Mouse (Mus musculus) MEL (cell line): ENCODE data around the gene Prr5. TPM values are rescaled to one million over a fixed set of nuclear protein-coding genes. Genes with fewer than 3 reads are reported as not detected.
"Not testable (repeated sequence)": the region's sequence is repeated elsewhere in the genome, so short reads cannot be mapped to it uniquely, and the experiment has no call there.

ENCODE experiments used
- DNase-seq: peaks from one replicate; pipeline ENCODE4 v3.0.0; 2011; ENCODE audit warnings: low read depth, low spot score
- H3K27ac ChIP-seq: 2 replicates; pipeline ENCODE4 v1.5.1; 2012; ENCODE audit warnings: low read depth, mild to moderate bottlenecking, control low read depth, low read length, moderate library complexity; ENCODE audit not compliant: control insufficient read depth
- H3K27me3 ChIP-seq, 2 experiments: fragments of 150-350 bp in 1 of 2; sonication (generic) in 1 of 2; 2 replicates each; pipeline ENCODE4 v1.6.1; 2012; ENCODE audit warnings: low read length in 2 of 2, mild to moderate bottlenecking in 2 of 2, improper control_type of control experiment in 1 of 2, moderate library complexity in 1 of 2; ENCODE audit not compliant: insufficient read depth in 2 of 2, control insufficient read depth in 1 of 2
- H3K36me3 ChIP-seq, 2 experiments: 2 replicates each; pipeline ENCODE4 v1.6.1; 2012 to 2014; ENCODE audit warnings: low read length in 2 of 2, improper control_type of control experiment in 1 of 2, inconsistent platforms in 1 of 2, mild to moderate bottlenecking in 1 of 2; ENCODE audit not compliant: insufficient read depth in 2 of 2, control insufficient read depth in 1 of 2
- H3K4me1 ChIP-seq, 2 experiments: fragments of 150-350 bp in 1 of 2; sonication (generic) in 1 of 2; 2 replicates each; pipeline ENCODE4 v1.6.1; 2012; ENCODE audit warnings: low read length in 2 of 2, improper control_type of control experiment in 1 of 2, mild to moderate bottlenecking in 1 of 2; ENCODE audit not compliant: insufficient read depth in 2 of 2, control insufficient read depth in 1 of 2
- H3K4me3 ChIP-seq, 2 experiments: fragments of 150-350 bp in 1 of 2; sonication (generic) in 1 of 2; 2 replicates each; pipeline ENCODE4 v1.5.1; 2012; ENCODE audit warnings: low read depth in 2 of 2, low read length in 2 of 2, mild to moderate bottlenecking in 2 of 2, moderate library complexity in 2 of 2, control low read depth in 1 of 2, improper control_type of control experiment in 1 of 2; ENCODE audit not compliant: control insufficient read depth in 1 of 2, insufficient read depth in 1 of 2
- H3K79me2 ChIP-seq: 2 replicates; pipeline ENCODE4 v1.6.1; 2012; ENCODE audit warnings: mild to moderate bottlenecking, low read length, moderate library complexity; ENCODE audit not compliant: control insufficient read depth, poor library complexity, insufficient read depth
- H3K9ac ChIP-seq: 2 replicates; pipeline ENCODE4 v1.6.1; 2012; ENCODE audit warnings: low read depth, mild to moderate bottlenecking, control low read depth, low read length, moderate library complexity; ENCODE audit not compliant: control insufficient read depth, poor library complexity, severe bottlenecking
- H3K9me3 ChIP-seq: fragments of 150-350 bp; sonication (generic); replicated peaks from 2 replicates; pipeline ENCODE4 v1.6.1; 2012; ENCODE audit warnings: mild to moderate bottlenecking, low read length, improper control_type of control experiment, moderate library complexity; ENCODE audit not compliant: insufficient read depth
- CHD1 ChIP-seq: IDR thresholded peaks from 2 replicates; pipeline ENCODE4 v1.6.1; 2012; ENCODE audit warnings: low read depth, mild to moderate bottlenecking, inconsistent platforms, low read length, improper control_type of control experiment
- CHD2 ChIP-seq: IDR thresholded peaks from 2 replicates; pipeline ENCODE4 v1.6.1; 2011; ENCODE audit warnings: low read length, improper control_type of control experiment
- CTCF ChIP-seq, 3 experiments: IDR thresholded peaks in 2 of 3; conservative IDR thresholded peaks in 1 of 3; 2 replicates each; pipeline ENCODE4 v1.5.1; 2011 to 2012; ENCODE audit warnings: low read length in 3 of 3, low read depth in 2 of 3, mild to moderate bottlenecking in 2 of 3, improper control_type of control experiment in 1 of 3, inconsistent platforms in 1 of 3, mixed read lengths in 1 of 3, moderate library complexity in 1 of 3; ENCODE audit not compliant: control insufficient read depth in 1 of 3, insufficient read depth in 1 of 3, poor library complexity in 1 of 3, severe bottlenecking in 1 of 3
- E2F4 ChIP-seq: IDR thresholded peaks from 2 replicates; pipeline ENCODE4 v1.6.1; 2011; ENCODE audit warnings: low read depth, low read length, improper control_type of control experiment, borderline replicate concordance
- ELF1 ChIP-seq: IDR thresholded peaks from 2 replicates; pipeline ENCODE4 v1.6.1; 2014; ENCODE audit warnings: low read depth, mild to moderate bottlenecking, inconsistent platforms, low read length, improper control_type of control experiment, moderate library complexity
- ETS1 ChIP-seq: IDR thresholded peaks from 2 replicates; pipeline ENCODE4 v1.6.1; 2012; ENCODE audit warnings: low read depth, mild to moderate bottlenecking, inconsistent platforms, low read length, improper control_type of control experiment, moderate library complexity
- HCFC1 ChIP-seq: IDR thresholded peaks from 2 replicates; pipeline ENCODE4 v1.6.1; 2012; ENCODE audit warnings: low read depth, mild to moderate bottlenecking, inconsistent platforms, low read length, improper control_type of control experiment, moderate library complexity
- JUND ChIP-seq: IDR thresholded peaks from 2 replicates; pipeline ENCODE4 v1.6.1; 2011; ENCODE audit warnings: low read depth, mild to moderate bottlenecking, improper control_type of control experiment, low read length
- MEF2A ChIP-seq: IDR thresholded peaks from 2 replicates; pipeline ENCODE4 v1.6.1; 2014; ENCODE audit warnings: low read depth, mild to moderate bottlenecking, inconsistent platforms, low read length, improper control_type of control experiment; ENCODE audit not compliant: poor library complexity, insufficient replicate concordance, severe bottlenecking; ENCODE audit errors: extremely low read depth
- MXI1 ChIP-seq: IDR thresholded peaks from 2 replicates; pipeline ENCODE4 v1.6.1; 2011; ENCODE audit warnings: mild to moderate bottlenecking, low read depth, low read length, improper control_type of control experiment
- MYC ChIP-seq: IDR thresholded peaks from 2 replicates; pipeline ENCODE4 v1.6.1; 2011; ENCODE audit warnings: low read depth, mild to moderate bottlenecking, low read length, improper control_type of control experiment, moderate library complexity
- NRF1 ChIP-seq: IDR thresholded peaks from 2 replicates; pipeline ENCODE4 v1.6.1; 2014; ENCODE audit warnings: low read depth, mild to moderate bottlenecking, inconsistent platforms, low read length, improper control_type of control experiment, moderate library complexity; ENCODE audit not compliant: poor library complexity, insufficient read depth, severe bottlenecking
- POLR2A ChIP-seq, 2 experiments: IDR thresholded peaks; 2 replicates each; pipeline ENCODE4 v1.6.1; 2011 to 2012; ENCODE audit warnings: low read length in 2 of 2, mild to moderate bottlenecking in 2 of 2, control low read depth in 1 of 2, improper control_type of control experiment in 1 of 2, low read depth in 1 of 2, moderate library complexity in 1 of 2; ENCODE audit not compliant: control insufficient read depth in 1 of 2, insufficient read depth in 1 of 2, poor library complexity in 1 of 2
- POLR2AphosphoS2 ChIP-seq: IDR thresholded peaks from 2 replicates; pipeline ENCODE4 v1.6.1; 2011; ENCODE audit warnings: low read length, improper control_type of control experiment
- RCOR1 ChIP-seq: IDR thresholded peaks from 2 replicates; pipeline ENCODE4 v1.6.1; 2012; ENCODE audit warnings: low read depth, mild to moderate bottlenecking, inconsistent platforms, low read length, improper control_type of control experiment
- SMC3 ChIP-seq: IDR thresholded peaks from 2 replicates; pipeline ENCODE4 v1.6.1; 2011; ENCODE audit warnings: low read depth, low read length, improper control_type of control experiment
- TCF12 ChIP-seq: IDR thresholded peaks from 2 replicates; pipeline ENCODE4 v1.6.1; 2014; ENCODE audit warnings: low read depth, mild to moderate bottlenecking, inconsistent platforms, low read length, improper control_type of control experiment, moderate library complexity
- polyA plus RNA-seq, 2 experiments: library from polyadenylated mRNA; stranded (reverse) in 1 of 2; unstranded in 1 of 2; fragments of >175 nt in 1 of 2; fragments of >200 nt in 1 of 2; gene quantifications; 2 replicates each; pipeline versions ENCODE4 v1.2.1 to v1.2.4; 2012; ENCODE audit warnings: low replicate concordance in 2 of 2, low read depth in 1 of 2; ENCODE audit not compliant: insufficient read length in 2 of 2, insufficient read depth in 1 of 2, missing spikeins in 1 of 2
- total RNA-seq: library from RNA; depleted of rRNA; stranded (reverse); fragments of 300-350 nt; gene quantifications from 2 replicates; pipeline ENCODE4 v1.2.3, GENCODE M21; 2012

Prr5 gene
- total and polyA plus RNA-seq, 3 experiments, result not detected

DNA sequence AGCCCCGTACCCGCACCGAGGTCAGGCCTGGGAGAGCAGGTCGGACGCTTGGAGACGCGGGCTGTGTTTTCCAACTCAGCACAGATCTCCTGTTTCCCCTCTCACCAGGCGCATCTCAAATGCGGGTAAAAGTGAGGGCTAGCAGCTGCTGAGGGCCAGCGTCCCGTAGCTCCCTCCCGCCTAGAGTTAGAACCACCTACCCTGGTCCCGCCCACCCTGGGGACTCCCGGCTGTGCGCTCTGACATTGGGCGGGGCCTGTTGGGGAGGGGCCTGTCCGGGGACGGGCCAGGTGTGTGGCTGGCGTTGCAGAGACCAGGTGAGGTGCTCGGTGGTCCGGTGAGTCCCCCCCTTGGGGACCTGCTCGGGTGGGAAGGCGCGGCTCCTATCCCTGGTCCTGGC, 50.4 kb downstream of the Prr5 start, which contains the start of gene Arhgap8:
TSS of gene Arhgap8 (plus strand) at position 262 of the 400 bp plus-strand sequence.
- no peaks in the 10 kb centered on the region for H3K27me3 ChIP-seq
- DNase-seq, result no peak
- TF ChIP-seq NRF1 (no peak), E2F4 (no peak), HCFC1 (no peak), POLR2AphosphoS2 (no peak), MEF2A (no peak), TCF12 (no peak), ETS1 (no peak), CTCF (IDR thresholded peaks at IDR 0.05 in 2 of 3, conservative IDR thresholded peaks at IDR 0.05 in 1 of 3; ENCODE audit: control insufficient read depth in 1 of 3, insufficient read depth in 1 of 3, low read depth in 2 of 3, low read length in 3 of 3, poor library complexity in 1 of 3, severe bottlenecking in 1 of 3) (no peak), CHD2 (no peak)
- H3K4me1 ChIP-seq, result no peaks in the 10 kb centered on the region
- H3K79me2 ChIP-seq, result no peaks in the 10 kb centered on the region
- H3K9ac ChIP-seq, result no peak within 1 kb of the TSS
- H3K27ac ChIP-seq, result no peak within 1 kb of the TSS
- H3K4me3 ChIP-seq, result no peak within 1 kb of the TSS
- no peaks in the 10 kb centered on the region for H3K9me3 ChIP-seq
- H3K36me3 ChIP-seq, result no peaks in the 10 kb centered on the region

DNA sequence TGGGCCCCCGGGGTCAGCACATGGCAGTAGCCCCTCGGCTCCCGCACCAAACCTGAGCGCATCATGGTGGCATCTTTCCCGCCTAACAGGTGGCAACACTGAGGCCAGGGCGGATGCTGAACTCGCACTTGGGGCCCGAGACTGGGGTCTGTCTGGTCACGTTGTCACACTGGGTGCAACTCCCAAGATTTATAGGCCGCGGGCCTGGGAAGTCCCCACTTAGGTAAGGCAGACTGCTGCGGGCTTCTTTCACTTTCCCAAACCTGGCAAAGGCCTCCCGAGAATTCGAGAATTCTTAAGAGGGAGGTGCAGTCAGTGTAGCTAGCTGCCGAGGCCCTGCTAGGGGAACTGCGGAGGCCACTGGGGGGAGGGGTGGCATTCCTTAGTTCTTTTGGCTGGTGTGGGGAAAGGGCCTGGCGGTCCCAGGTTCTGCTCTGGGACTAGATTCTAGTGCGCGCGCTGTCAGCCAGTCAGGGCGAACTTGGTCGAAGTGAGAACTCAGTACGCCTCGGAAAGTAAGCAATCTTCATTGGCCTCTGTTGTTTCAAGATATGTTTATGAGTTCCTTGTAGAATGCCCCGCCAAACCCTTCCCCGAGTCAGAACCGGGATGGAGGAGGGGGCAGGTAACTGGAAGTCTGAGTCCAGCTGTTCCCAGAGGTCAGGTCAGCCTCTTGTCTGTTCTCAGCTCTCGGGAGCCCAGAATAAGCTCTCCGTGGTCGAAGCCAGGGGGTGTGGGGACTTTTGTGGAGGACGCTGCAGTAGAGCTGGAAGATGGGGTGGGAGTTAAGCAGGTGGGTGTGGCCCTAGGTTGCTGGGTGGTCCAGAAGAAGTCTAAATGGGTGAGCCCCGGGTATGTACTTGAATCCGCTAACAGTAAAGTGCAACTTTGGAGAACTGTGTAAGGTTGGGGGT, 51.1 kb downstream of the Prr5 start:
- Histone ChIP-seq H3K4me1 (no peaks in the 10 kb centered on the region), H3K79me2 (no peaks in the 10 kb centered on the region), H3K27me3 (no peaks in the 10 kb centered on the region), H3K36me3 (no peaks in the 10 kb centered on the region), H3K9me3 (no peaks in the 10 kb centered on the region)
- no peak for DNase-seq
- TF ChIP-seq MYC (no peak), RCOR1 (no peak), E2F4 (no peak), SMC3 (no peak), ELF1 (no peak), POLR2A (IDR thresholded peaks at IDR 0.05; ENCODE audit: control insufficient read depth in 1 of 2, insufficient read depth in 1 of 2, low read depth in 1 of 2, low read length in 2 of 2, poor library complexity in 1 of 2) (no peak), JUND (no peak), CHD1 (no peak), MXI1 (no peak), CTCF (IDR thresholded peaks at IDR 0.05 in 2 of 3, conservative IDR thresholded peaks at IDR 0.05 in 1 of 3; ENCODE audit: control insufficient read depth in 1 of 3, insufficient read depth in 1 of 3, low read depth in 2 of 3, low read length in 3 of 3, poor library complexity in 1 of 3, severe bottlenecking in 1 of 3) (no peak)
- TF ChIP-seq, all 39 proteins: peak for 0
- Histone ChIP-seq H3K4me3 (no peak overlapping the region), H3K27ac (no peak overlapping the region), H3K9ac (no peak overlapping the region)

GRCm38 (mm10) chr15:84723656-84724055, 54.2 kb downstream of the Prr5 start:
- not testable (repeated sequence) for H3K9ac ChIP-seq, H3K36me3 ChIP-seq, H3K4me1 ChIP-seq, H3K79me2 ChIP-seq, DNase-seq, H3K4me3 ChIP-seq, H3K9me3 ChIP-seq, H3K27me3 ChIP-seq, H3K27ac ChIP-seq
